Mouse (Mus musculus) liver, embryonic 14.5 days (tissue): ENCODE measurements around the gene Adgrl1.

Experiments used
- CTCF ChIP-seq: IDR thresholded peaks from 2 replicates; pipeline ENCODE4 v1.5.1; 2016; ENCODE audit warnings: antibody characterized with exemption, low read depth, control low read depth
- EP300 ChIP-seq: IDR thresholded peaks from 2 replicates; pipeline ENCODE4 v1.6.1; 2016; ENCODE audit warnings: antibody characterized with exemption, low read depth

GRCm38 (mm10) chr8:83990170-83990569 lies 90.3 kb downstream of the Adgrl1 start:
- no peak for TF ChIP-seq CTCF
- no peak for TF ChIP-seq EP300
